ENCODE assay signal across 8 mouse cellular contexts in genomic region chr8:83451056-83451455, GRCm38 (mm10). TPM values are rescaled to one million over a fixed set of nuclear protein-coding genes. Genes with fewer than 3 reads are reported as not detected.
DNase-seq lines count a peak whose midpoint lies in the region; ATAC-seq lines count a peak whose summit lies in the region.

No protein-coding gene starts in this region.

- intact Hi-C loops in gastrocnemius, postnatal 14 days (cut with DNase I; ENCODE audit: low total_unique reads) = no loop called here

- no peaks in the 10 kb centered on the region for H3K27me3 ChIP-seq in hindbrain, embryonic 15.5 days
- H3K27me3 ChIP-seq in hindbrain, embryonic 16.5 days (replicated peaks; ENCODE audit: control insufficient read depth, insufficient read depth, low read length) = no peaks in the 10 kb centered on the region

- no peak overlapping the region for H3K4me2 ChIP-seq in hindbrain, embryonic 15.5 days
- no peak overlapping the region for H3K4me2 ChIP-seq in hindbrain, embryonic 16.5 days (ENCODE audit: low read length)

- 0 out of 2 replicates have a peak, but pooled peaks have one; percentile 38 for ATAC-seq in hindbrain, embryonic 15.5 days (ENCODE audit: low FRiP score, low read depth)
- no peak for ATAC-seq in hindbrain, embryonic 16.5 days
- ATAC-seq in CD4-positive, CD25-positive, alpha-beta regulatory T cell, adult 4 months = peak; percentile 60

- no peak overlapping the region for H3K4me3 ChIP-seq in hindbrain, embryonic 15.5 days
- no peak overlapping the region for H3K4me3 ChIP-seq in hindbrain, embryonic 16.5 days (ENCODE audit: low read length)

- WGBS in hindbrain, embryonic 15.5 days = 17% methylated on average over 3 of the region's 3 CpGs
- 12% methylated on average over 3 of the region's 3 CpGs for WGBS in hindbrain, embryonic 16.5 days

- peak; percentile 27 for DNase-seq in c-Kit-negative CD71-positive TER-119-positive erythroid progenitor cells, embryonic 14.5 days (ENCODE audit: low read depth, low spot score)
- peak; percentile 19 for DNase-seq in lung, postnatal 36 days
- no peak for DNase-seq in adrenal gland, postnatal 14 days
- DNase-seq in gastrocnemius, postnatal 14 days = no peak
- no peak for DNase-seq in urinary bladder, adult 18-20 months (ENCODE audit: low spot score in 2 of 2)

- H3K9ac ChIP-seq in hindbrain, embryonic 15.5 days = no peak overlapping the region
- no peak overlapping the region for H3K9ac ChIP-seq in hindbrain, embryonic 16.5 days (ENCODE audit: low read depth, low read length)

- H3K4me1 ChIP-seq in hindbrain, embryonic 15.5 days (replicated peaks) = no peaks in the 10 kb centered on the region
- no peaks in the 10 kb centered on the region for H3K4me1 ChIP-seq in hindbrain, embryonic 16.5 days (ENCODE audit: control insufficient read depth, insufficient read depth, low read depth, low read length)

- no peak overlapping the region for H3K27ac ChIP-seq in hindbrain, embryonic 15.5 days (replicated peaks)
- no peak overlapping the region for H3K27ac ChIP-seq in hindbrain, embryonic 16.5 days (ENCODE audit: low read depth, low read length)

- H3K9me3 ChIP-seq in hindbrain, embryonic 15.5 days = no peaks in the 10 kb centered on the region
- H3K9me3 ChIP-seq in hindbrain, embryonic 16.5 days (ENCODE audit: control insufficient read depth, low read length) = no peaks in the 10 kb centered on the region

- H3K36me3 ChIP-seq in hindbrain, embryonic 15.5 days = no peaks in the 10 kb centered on the region
- H3K36me3 ChIP-seq in hindbrain, embryonic 16.5 days (ENCODE audit: control insufficient read depth, insufficient read depth, low read length) = no peaks in the 10 kb centered on the region

RNA-seq across cellular contexts. Expression of gene Scoc, which starts 7.1 kb away (rescaled TPM):
- 268 and 277 TPM in 2 replicates for polyA plus RNA-seq in hindbrain, embryonic 15.5 days (2015; fragmentation: Nextera tagmentation; extraction: Ambion mirVana)
- polyA plus RNA-seq in hindbrain, embryonic 16.5 days (2015; fragmentation: Nextera tagmentation; extraction: Ambion mirVana) = 284 and 330 TPM in 2 replicates
- polyA plus RNA-seq in CD4-positive, CD25-positive, alpha-beta regulatory T cell, adult 4 months (2017; shearing (Covaris generic)) = 10 to 100 TPM; 28.3 to 38.3 TPM
- 59.0 and 69.6 TPM in 2 replicates for total RNA-seq in adrenal gland, postnatal 14 days (2021)
- 10 to 100 TPM; 36.4 to 41.2 TPM for total RNA-seq in gastrocnemius, postnatal 14 days (2021)

Comparison
In these comparisons a context has a peak if more than half of its experiments do, and no peak if none do; other contexts are left out.
1. DNase-seq: peak in c-Kit-negative CD71-positive TER-119-positive erythroid progenitor cells, embryonic 14.5 days (single experiment) and lung, postnatal 36 days (single experiment); none in adrenal gland, postnatal 14 days (single experiment), gastrocnemius, postnatal 14 days (single experiment) and urinary bladder, adult 18-20 months (0 of 2).